Mouse (Mus musculus): ENCODE measurements around the gene Nr1h4. TPM values are rescaled to one million over a fixed set of nuclear protein-coding genes. Genes with fewer than 3 reads are reported as not detected.

The Nr1h4 gene
- polyA plus RNA-seq, 2 experiments: 0.03 TPM; not detected in 1

DNA sequence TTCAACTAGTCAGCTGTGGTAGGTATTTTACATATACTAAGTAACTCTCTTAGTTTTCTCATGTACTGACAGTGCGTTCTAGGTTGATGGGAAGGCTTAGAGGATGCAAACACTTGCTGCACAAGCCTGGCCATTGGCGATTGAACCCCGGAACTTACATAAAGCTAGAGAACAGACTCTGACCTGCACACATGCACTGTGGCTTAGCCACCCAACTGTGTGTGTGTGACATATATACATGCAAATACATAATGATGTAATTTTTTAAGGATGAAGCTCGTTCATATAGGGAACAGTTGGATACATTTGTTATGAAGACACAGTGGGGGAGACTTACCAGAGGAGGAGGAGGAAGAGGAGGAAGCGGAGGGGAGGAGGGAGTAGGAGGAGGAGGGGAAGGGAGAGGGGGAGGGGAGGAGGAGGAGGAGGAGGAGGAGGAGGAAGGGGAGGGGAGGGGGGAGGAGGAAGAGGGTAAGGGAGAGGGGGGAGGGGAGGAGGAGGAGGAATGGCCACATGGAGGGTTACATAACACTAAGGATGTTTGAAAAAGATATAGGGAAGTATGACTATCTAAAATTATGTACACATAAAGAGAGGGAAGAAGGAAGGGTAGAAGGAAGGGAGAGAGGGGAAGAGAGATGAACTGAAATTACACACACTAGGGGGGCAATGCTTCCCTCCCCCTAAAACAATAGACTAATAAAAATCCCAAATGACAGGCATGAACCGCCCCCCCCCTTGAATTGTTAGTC is 126.5 kb downstream of the Nr1h4 start:
- ATAC-seq (ENCODE audit: low FRiP score, low read depth) (no peak), DNase-seq (ENCODE audit: low spot score) (no peak)
- Histone ChIP-seq H3K4me3 (replicated peaks; ENCODE audit: low read length) (no peak overlapping the region), H3K9ac (ENCODE audit: low read depth, low read length, severe bottlenecking) (no peak overlapping the region), H3K4me1 (ENCODE audit: control insufficient read depth, insufficient read depth, low read length) (no peaks in the 10 kb centered on the region), H3K9me3 (ENCODE audit: control insufficient read depth, low read length) (no peaks in the 10 kb centered on the region), H3K27me3 (ENCODE audit: control insufficient read depth, insufficient read depth, low read length) (no peaks in the 10 kb centered on the region), H3K4me2 (replicated peaks; ENCODE audit: low read depth, low read length, severe bottlenecking) (no peak overlapping the region), H3K36me3 (ENCODE audit: control insufficient read depth, insufficient read depth, low read length) (peaks cover 9% of the 10 kb centered on the region; the same call in 1 of the 2 replicates), H3K27ac (replicated peaks; ENCODE audit: low read depth, low read length) (no peak overlapping the region)
- no peak for TF ChIP-seq POLR2A (IDR thresholded peaks at IDR 0.05; ENCODE audit: borderline replicate concordance, extremely low read depth, insufficient read depth, insufficient read length)
- WGBS: 78% methylated on average over 5 of the region's 6 CpGs

DNA sequence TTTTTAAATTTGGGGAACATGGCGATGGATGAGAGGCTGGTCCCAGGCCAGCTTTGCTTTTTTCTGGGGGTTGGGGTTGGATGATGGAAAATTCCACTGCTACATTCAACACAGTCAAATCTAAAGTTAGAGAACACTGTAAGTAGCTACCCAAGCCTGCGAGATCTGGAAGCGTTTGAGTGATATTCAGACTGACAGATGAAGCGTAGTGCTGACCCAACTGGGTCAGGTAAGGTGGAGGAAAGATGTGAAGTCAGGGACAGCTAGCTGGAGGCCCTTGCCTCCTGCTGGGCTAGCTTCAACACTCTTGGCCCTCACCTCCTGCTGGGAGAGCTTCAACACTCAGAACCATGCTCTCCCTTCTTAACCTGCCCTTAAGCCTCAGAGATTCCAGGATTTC is 128.4 kb downstream of the Nr1h4 start:
- Histone ChIP-seq H3K4me3 (replicated peaks; ENCODE audit: low read length) (no peak overlapping the region), H3K4me2 (replicated peaks; ENCODE audit: low read depth, low read length, severe bottlenecking) (no peak overlapping the region), H3K4me1 (ENCODE audit: control insufficient read depth, insufficient read depth, low read length) (no peaks in the 10 kb centered on the region), H3K27ac (replicated peaks; ENCODE audit: low read depth, low read length) (no peak overlapping the region), H3K36me3 (ENCODE audit: control insufficient read depth, insufficient read depth, low read length) (no peaks in the 10 kb centered on the region), H3K9me3 (ENCODE audit: control insufficient read depth, low read length) (no peaks in the 10 kb centered on the region), H3K9ac (ENCODE audit: low read depth, low read length, severe bottlenecking) (no peak overlapping the region), H3K27me3 (ENCODE audit: control insufficient read depth, insufficient read depth, low read length) (no peaks in the 10 kb centered on the region)
- ATAC-seq (ENCODE audit: low FRiP score, low read depth) (no peak), DNase-seq (ENCODE audit: low spot score) (no peak)
- TF ChIP-seq POLR2A (IDR thresholded peaks at IDR 0.05; ENCODE audit: borderline replicate concordance, extremely low read depth, insufficient read depth, insufficient read length): no peak
- WGBS: 70% methylated on average over 4 of the region's 4 CpGs

Other genes starting within 250 kb of the Nr1h4 start
- 0.50 and 0.79 TPM in 2 replicates for gene Ano4, start 188.8 kb downstream of the Nr1h4 start, polyA plus RNA-seq (2012; rRNA removed)
- 0.76 and 1.0 TPM in 2 replicates for gene Ano4, start 188.8 kb downstream of the Nr1h4 start, polyA plus RNA-seq (2014; fragmentation: Nextera tagmentation; extraction: Ambion mirVana)
- 5.9 and 6.4 TPM in 2 replicates for gene Gas2l3, start 89.6 kb downstream of the Nr1h4 start, polyA plus RNA-seq (2012; rRNA removed)
- 11.3 and 11.7 TPM in 2 replicates for gene Gas2l3, start 89.6 kb downstream of the Nr1h4 start, polyA plus RNA-seq (2014; fragmentation: Nextera tagmentation; extraction: Ambion mirVana)
- 0.03 and 0.09 TPM in 2 replicates for gene Slc17a8, start 87.7 kb upstream of the Nr1h4 start, polyA plus RNA-seq (2012; rRNA removed)
- not detected in 2 replicates for gene Slc17a8, start 87.7 kb upstream of the Nr1h4 start, polyA plus RNA-seq (2014; fragmentation: Nextera tagmentation; extraction: Ambion mirVana)
- gene Scyl2, start 152.7 kb upstream of the Nr1h4 start, polyA plus RNA-seq (2012; rRNA removed): 26.6 and 26.8 TPM in 2 replicates
- 12.4 and 13.5 TPM in 2 replicates for gene Scyl2, start 152.7 kb upstream of the Nr1h4 start, polyA plus RNA-seq (2014; fragmentation: Nextera tagmentation; extraction: Ambion mirVana)
- 14.1 and 16.0 TPM in 2 replicates for gene Actr6, start 198.7 kb upstream of the Nr1h4 start, polyA plus RNA-seq (2012; rRNA removed)
- 32.1 and 34.3 TPM in 2 replicates for gene Actr6, start 198.7 kb upstream of the Nr1h4 start, polyA plus RNA-seq (2014; fragmentation: Nextera tagmentation; extraction: Ambion mirVana)
- gene Uhrf1bp1l, start 211.4 kb upstream of the Nr1h4 start, polyA plus RNA-seq (2012; rRNA removed): 21.1 and 28.8 TPM in 2 replicates
- gene Uhrf1bp1l, start 211.4 kb upstream of the Nr1h4 start, polyA plus RNA-seq (2014; fragmentation: Nextera tagmentation; extraction: Ambion mirVana): 24.0 and 26.9 TPM in 2 replicates

All from limb, embryonic 14.5 days (tissue).